ENCODE assay signal across 10 mouse cellular contexts in the genomic region with DNA sequence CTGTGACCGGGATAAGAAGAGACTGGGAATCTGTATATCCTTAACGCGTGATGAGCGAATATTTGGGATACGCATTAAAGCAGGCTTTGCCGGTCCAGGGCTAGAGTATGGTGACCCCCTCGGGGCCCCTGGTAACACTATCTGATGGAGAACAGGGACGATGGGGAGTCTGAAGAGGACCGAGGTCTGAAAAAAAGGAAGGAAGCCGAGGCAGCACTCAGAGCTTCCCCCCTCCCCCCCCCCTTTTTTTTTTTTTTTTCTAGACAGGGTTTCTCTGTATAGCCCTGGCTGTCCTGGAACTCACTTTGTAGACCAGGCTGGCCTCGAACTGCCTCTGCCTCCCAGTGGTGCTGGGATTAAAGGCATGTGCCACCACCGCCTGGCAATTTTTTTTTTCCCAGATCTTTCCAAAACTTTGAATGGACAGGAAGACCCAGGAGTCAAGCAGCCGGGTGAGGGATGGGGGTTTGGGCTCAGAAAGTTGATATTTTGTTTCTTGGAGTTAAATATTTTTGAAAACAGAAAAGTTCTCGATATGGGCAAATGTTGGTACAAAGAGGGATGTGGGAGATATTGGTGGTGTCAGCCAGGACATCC. TPM values are rescaled to one million over a fixed set of nuclear protein-coding genes. Genes with fewer than 3 reads are reported as not detected.
DNase-seq lines count a peak whose midpoint lies in the region; ATAC-seq and TF ChIP-seq lines count a peak whose summit lies in the region.
"Had no signal": no experiment of that assay in that cellular context is flagged by ENCODE, and none has a peak within 500 bp of the region (broad histone marks: within the 10 kb centered on the region; RNA-seq: fewer than 3 reads in every experiment).

No protein-coding gene starts in this region.

- TF ChIP-seq POLR2A in small intestine, adult 2 months (IDR thresholded peaks at IDR 0.05; ENCODE audit: low read depth, low read length), result no peak

- no peak for TF ChIP-seq CTCF in lung, postnatal 0 days (IDR thresholded peaks at IDR 0.05)
- TF ChIP-seq CTCF in small intestine, adult 2 months (IDR thresholded peaks at IDR 0.05; ENCODE audit: extremely low read depth, insufficient read length, insufficient replicate concordance, low read depth, low read length), result no peak

- peak overlapping the region; percentile 96 for H3K4me2 ChIP-seq in heart, embryonic 11.5 days
- H3K4me2 ChIP-seq in lung, postnatal 0 days (replicated peaks; ENCODE audit: low read depth, low read length), result peak overlapping the region; percentile 70
- H3K4me2 ChIP-seq in intestine, embryonic 16.5 days (ENCODE audit: low read depth, low read length), result peak overlapping the region; percentile 56

- ATAC-seq in heart, embryonic 11.5 days (replicated peaks; ENCODE audit: insufficient number of reproducible peaks, low FRiP score, low TSS enrichment), result no peak
- no peak for ATAC-seq in lung, postnatal 0 days
- ATAC-seq in intestine, embryonic 16.5 days, result no peak; the same call in 1 of the 2 replicates

- no peak overlapping the region for H3K4me3 ChIP-seq in heart, embryonic 11.5 days (ENCODE audit: low read depth, low read length)
- H3K4me3 ChIP-seq in lung, postnatal 0 days (ENCODE audit: low read depth, low read length), result peak overlapping the region; percentile 91; the same call in 1 of the 2 replicates
- peak overlapping the region; percentile 11; the same call in 1 of the 2 replicates for H3K4me3 ChIP-seq in intestine, embryonic 16.5 days (ENCODE audit: low read length)
- H3K4me3 ChIP-seq in small intestine, adult 2 months (ENCODE audit: low read depth, low read length), result peak overlapping the region; percentile 91

- no peak for TF ChIP-seq EP300 in lung, postnatal 0 days (IDR thresholded peaks at IDR 0.05)

- no peak overlapping the region for H3K27ac ChIP-seq in heart, embryonic 11.5 days (ENCODE audit: low read depth, low read length)
- no peak overlapping the region for H3K27ac ChIP-seq in lung, postnatal 0 days (ENCODE audit: low read length)
- no peak overlapping the region for H3K27ac ChIP-seq in intestine, embryonic 16.5 days (ENCODE audit: low read length)
- H3K27ac ChIP-seq in small intestine, adult 2 months (ENCODE audit: insufficient read depth, low read depth, low read length), result peak overlapping the region; percentile 93; the same call in 1 of the 2 replicates

- H3K36me3 ChIP-seq in heart, embryonic 11.5 days (ENCODE audit: control insufficient read depth, insufficient read depth, low read length), result no peaks in the 10 kb centered on the region
- H3K36me3 ChIP-seq in lung, postnatal 0 days (ENCODE audit: insufficient read depth, low read length), result no peaks in the 10 kb centered on the region
- H3K36me3 ChIP-seq in intestine, embryonic 16.5 days (ENCODE audit: control insufficient read depth, insufficient read depth, low read length), result no peaks in the 10 kb centered on the region
- no peaks in the 10 kb centered on the region for H3K36me3 ChIP-seq in small intestine, adult 2 months (ENCODE audit: control insufficient read depth, insufficient read depth, low read length)

- H3K4me1 ChIP-seq in heart, embryonic 11.5 days (ENCODE audit: control insufficient read depth, insufficient read depth, low read length), result peaks cover 4% of the 10 kb centered on the region; the same call in 1 of the 2 replicates
- peaks cover 11% of the 10 kb centered on the region for H3K4me1 ChIP-seq in lung, postnatal 0 days (ENCODE audit: insufficient read depth, low read depth, low read length)
- H3K4me1 ChIP-seq in intestine, embryonic 16.5 days (ENCODE audit: control insufficient read depth, insufficient read depth, low read length), result peaks cover 7% of the 10 kb centered on the region
- peaks cover 5% of the 10 kb centered on the region; the same call in 1 of the 2 replicates for H3K4me1 ChIP-seq in small intestine, adult 2 months (ENCODE audit: control insufficient read depth, insufficient read depth, insufficient read length, low read length)

- no peak overlapping the region for H3K9ac ChIP-seq in heart, embryonic 11.5 days (ENCODE audit: low read depth, low read length)
- H3K9ac ChIP-seq in lung, postnatal 0 days (replicated peaks; ENCODE audit: low read depth), result no peak overlapping the region
- no peak overlapping the region for H3K9ac ChIP-seq in intestine, embryonic 16.5 days (ENCODE audit: low read depth, low read length)

- H3K9me3 ChIP-seq in heart, embryonic 11.5 days (replicated peaks; ENCODE audit: control insufficient read depth, low read length), result no peaks in the 10 kb centered on the region
- H3K9me3 ChIP-seq in lung, postnatal 0 days (ENCODE audit: low read length), result no peaks in the 10 kb centered on the region
- H3K9me3 ChIP-seq in intestine, embryonic 16.5 days (ENCODE audit: control insufficient read depth, low read length), result no peaks in the 10 kb centered on the region

- peaks cover 25% of the 10 kb centered on the region for H3K27me3 ChIP-seq in heart, embryonic 11.5 days (ENCODE audit: control insufficient read depth, insufficient read depth, low read length)
- H3K27me3 ChIP-seq in lung, postnatal 0 days (replicated peaks; ENCODE audit: insufficient read depth, low read length), result no peaks in the 10 kb centered on the region
- peaks cover 5% of the 10 kb centered on the region; the same call in 1 of the 2 replicates for H3K27me3 ChIP-seq in intestine, embryonic 16.5 days (replicated peaks; ENCODE audit: control insufficient read depth, insufficient read depth, low read length)
- H3K27me3 ChIP-seq in small intestine, adult 2 months (ENCODE audit: control insufficient read depth, insufficient read depth, low read length), result no peaks in the 10 kb centered on the region

- 29% methylated on average over 14 of the region's 14 CpGs for WGBS in heart, embryonic 11.5 days (ENCODE audit: insufficient replicate concordance)
- 26% methylated on average over 14 of the region's 14 CpGs for WGBS in lung, postnatal 0 days
- WGBS in intestine, embryonic 16.5 days, result 33% methylated on average over 14 of the region's 14 CpGs
- 52% methylated on average over 14 of the region's 14 CpGs for WGBS in small intestine, adult 2 months

- no peak for DNase-seq in heart, adult 18-20 months
- peak; percentile 6 for DNase-seq in lung, postnatal 0 days (ENCODE audit: low spot score)
- DNase-seq in lung, postnatal 4 days, result no peak
- DNase-seq in kidney, adult 11 months, result no peak
- no peak for DNase-seq in adrenal gland, postnatal 36 days
- DNase-seq: layer of hippocampus, postnatal 36 days; right cerebral cortex, postnatal 25 days had no signal

RNA-seq across cellular contexts. Expression of gene Parp14, which starts 1.2 kb away (rescaled TPM):
- polyA plus RNA-seq in heart, embryonic 11.5 days (2014; fragmentation: Nextera tagmentation; extraction: Ambion mirVana), result 0.29 and 0.35 TPM in 2 replicates
- total RNA-seq in heart, adult 18-20 months (2021), result 10 to 100 TPM; 12.2 to 12.9 TPM
- 2.9 and 3.8 TPM in 2 replicates for polyA plus RNA-seq in lung, postnatal 0 days (2015; fragmentation: Nextera tagmentation; extraction: Ambion mirVana)
- polyA plus RNA-seq in intestine, embryonic 16.5 days (2015; fragmentation: Nextera tagmentation; extraction: Ambion mirVana), result 2.2 TPM in 2 replicates
- polyA plus RNA-seq in small intestine, adult 2 months (2012; rRNA removed), result 4.5 and 17.5 TPM in 2 replicates
- total RNA-seq in adrenal gland, postnatal 36 days (2021), result 10 to 100 TPM; 14.8 to 15.7 TPM
